Mouse (Mus musculus) urinary bladder, adult 2 months (tissue): ENCODE data around the gene Spats2. TPM values are rescaled to one million over a fixed set of nuclear protein-coding genes. Genes with fewer than 3 reads are reported as not detected.
A peak's percentile ranks its signal among the peaks of the same experiment; 100 is the strongest.
"Not testable (repeated sequence)": the region's sequence is repeated elsewhere in the genome, so short reads cannot be mapped to it uniquely, and the experiment has no call there.

ENCODE experiments used
- DNase-seq: peaks from one replicate; pipeline ENCODE4 v3.0.0; 2022; ENCODE audit warnings: low spot score
- polyA plus RNA-seq: library from polyadenylated mRNA; depleted of rRNA; stranded (reverse); fragments of >200 nt; gene quantifications from 2 replicates; pipeline ENCODE4 v1.2.3, GENCODE M21; 2012

Gene Spats2
- polyA plus RNA-seq, 1 experiment: 14.2 TPM

GRCm38 (mm10) chr15:99224208-99224911 is 98.6 kb downstream of the Spats2 start, which contains the start of gene Kcnh3:
TSS of gene Kcnh3 (plus strand) at chr15:99224861.
- DNase-seq: no peak

- DNase-seq: no peak
Observed at GRCm38 (mm10) chr15:99225081-99225810, 99.5 kb downstream of the Spats2 start.

GRCm38 (mm10) chr15:99226090-99226489 is 100.4 kb downstream of the Spats2 start:
- no peak for DNase-seq

- no peak for DNase-seq
Observed at GRCm38 (mm10) chr15:99231998-99232397, 106.3 kb downstream of the Spats2 start.

- DNase-seq: no peak
Observed at GRCm38 (mm10) chr15:99233719-99234118, 108.0 kb downstream of the Spats2 start.

- DNase-seq: no peak
Observed at GRCm38 (mm10) chr15:99234326-99235010, 108.8 kb downstream of the Spats2 start.

- no peak for DNase-seq
Observed at GRCm38 (mm10) chr15:99238006-99238405, 112.3 kb downstream of the Spats2 start.

- no peak for DNase-seq
Observed at GRCm38 (mm10) chr15:99240129-99240528, 114.4 kb downstream of the Spats2 start.

- no peak for DNase-seq
Observed at GRCm38 (mm10) chr15:99241249-99241648, 115.5 kb downstream of the Spats2 start.

- DNase-seq: no peak
Observed at GRCm38 (mm10) chr15:99242045-99242444, 116.3 kb downstream of the Spats2 start.

- not testable (repeated sequence) for DNase-seq
Observed at GRCm38 (mm10) chr15:99246736-99247135, 121.0 kb downstream of the Spats2 start.

- no peak for DNase-seq
Observed at GRCm38 (mm10) chr15:99248972-99249371, 123.3 kb downstream of the Spats2 start.

- DNase-seq: no peak
Observed at GRCm38 (mm10) chr15:99249938-99250337, 124.2 kb downstream of the Spats2 start.

GRCm38 (mm10) chr15:99251111-99251510 is 125.4 kb downstream of the Spats2 start:
- DNase-seq: not testable (repeated sequence)

- DNase-seq: peak; percentile 92
Observed at GRCm38 (mm10) chr15:99251626-99252380, 126.1 kb downstream of the Spats2 start, which contains the start of gene Mcrs1. TSS of gene Mcrs1 (minus strand) at chr15:99251961.

GRCm38 (mm10) chr15:99252381-99253174 is 126.9 kb downstream of the Spats2 start:
- no peak for DNase-seq

- DNase-seq: not testable (repeated sequence)
Observed at GRCm38 (mm10) chr15:99253175-99253479, 127.4 kb downstream of the Spats2 start.

GRCm38 (mm10) chr15:99253772-99254171 is 128.1 kb downstream of the Spats2 start:
- no peak for DNase-seq

GRCm38 (mm10) chr15:99254477-99255005 is 128.8 kb downstream of the Spats2 start:
- no peak for DNase-seq

GRCm38 (mm10) chr15:99255241-99255749 is 129.6 kb downstream of the Spats2 start:
- DNase-seq: no peak
